Mouse (Mus musculus) heart, embryonic 16.5 days (tissue): ENCODE data around the gene Map3k14. TPM values are rescaled to one million over a fixed set of nuclear protein-coding genes. Genes with fewer than 3 reads are reported as not detected.

ENCODE experiments used
- ATAC-seq: fragments of 200-750 bp; cut with Nextera tagmentation; replicated peaks from 2 replicates; pipeline ENCODE4 v1.8.0; 2017; ENCODE audit warnings: moderate number of reproducible peaks; ENCODE audit not compliant: insufficient read depth, low FRiP score; ENCODE audit errors: extremely low read depth
- H3K27ac ChIP-seq: fragments of 300-500 bp; sonication (generic); 2 replicates; pipeline ENCODE4 v1.5.1; 2014; ENCODE audit warnings: mild to moderate bottlenecking, low read length, control low read depth, moderate library complexity
- H3K27me3 ChIP-seq: fragments of 300-500 bp; sonication (generic); 2 replicates; pipeline ENCODE4 v1.6.1; 2014; ENCODE audit warnings: low read length, mixed read lengths; ENCODE audit not compliant: control insufficient read depth, insufficient read depth
- H3K36me3 ChIP-seq: fragments of 300-500 bp; sonication (generic); 2 replicates; pipeline ENCODE4 v1.6.1; 2014; ENCODE audit not compliant: control insufficient read depth, insufficient read depth
- H3K4me1 ChIP-seq: fragments of 300-500 bp; sonication (generic); 2 replicates; pipeline ENCODE4 v1.6.1; 2014; ENCODE audit warnings: low read length, mixed read lengths; ENCODE audit not compliant: control insufficient read depth, insufficient read depth
- H3K4me2 ChIP-seq: fragments of 300-500 bp; sonication (generic); 2 replicates; pipeline ENCODE4 v1.6.1; 2014; ENCODE audit warnings: low read depth, mild to moderate bottlenecking, control low read depth, low read length
- H3K4me3 ChIP-seq: fragments of 300-500 bp; sonication (generic); 2 replicates; pipeline ENCODE4 v1.5.1; 2014; ENCODE audit warnings: mild to moderate bottlenecking, control low read depth, low read length
- H3K9ac ChIP-seq: fragments of 300-500 bp; sonication (generic); 2 replicates; pipeline ENCODE4 v1.6.1; 2014; ENCODE audit warnings: low read length, control low read depth
- H3K9me3 ChIP-seq: fragments of 300-500 bp; sonication (generic); replicated peaks from 2 replicates; pipeline ENCODE4 v1.6.1; 2016; ENCODE audit warnings: low read length; ENCODE audit not compliant: control insufficient read depth
- WGBS: fragments of 180-500 bp; shearing (Covaris S2); extraction: QIAGEN DNeasy Blood & Tissue Kit; methylation state at CpG from one replicate; pipeline ENCODE4 v1.1.7; 2014; 5-methylcytosine and 5-hydroxymethylcytosine counted together
- polyA plus RNA-seq: library from polyadenylated mRNA; unstranded; fragments of >200 nt; fragmentation: Nextera tagmentation; extraction: Ambion mirVana; gene quantifications from 2 replicates; pipeline ENCODE4 v1.2.1, GENCODE M21; 2015

Gene Map3k14
- polyA plus RNA-seq, 1 experiment from 2014 or later = 4.8 TPM

- peak overlapping the region; percentile 45; the same call in 1 of the 2 replicates for H3K9ac ChIP-seq
- no peak overlapping the region for H3K4me3 ChIP-seq
- H3K27ac ChIP-seq = peak overlapping the region; percentile 59
- WGBS = 51% methylated on average over 8 of the region's 8 CpGs
- H3K27me3 ChIP-seq = peaks cover 12% of the 10 kb centered on the region
- H3K9me3 ChIP-seq = no peaks in the 10 kb centered on the region
- H3K36me3 ChIP-seq = no peaks in the 10 kb centered on the region
- ATAC-seq = peak; percentile 32
- H3K4me2 ChIP-seq = 0 out of 2 replicates have a peak overlapping the region, but pooled peaks have one; percentile 1
- H3K4me1 ChIP-seq = peaks cover 37% of the 10 kb centered on the region
Measured at GRCm38 (mm10) chr11:103174891-103175391, 92.3 kb downstream of the Map3k14 start.

GRCm38 (mm10) chr11:103174411-103174832, 92.8 kb downstream of the Map3k14 start:
- peak overlapping the region; percentile 5; the same call in 1 of the 2 replicates for H3K4me2 ChIP-seq
- no peak overlapping the region for H3K4me3 ChIP-seq
- ATAC-seq = no peak
- peaks cover 15% of the 10 kb centered on the region for H3K27me3 ChIP-seq
- peaks cover 37% of the 10 kb centered on the region for H3K4me1 ChIP-seq
- H3K9me3 ChIP-seq = no peaks in the 10 kb centered on the region
- 0 out of 2 replicates have a peak overlapping the region, but pooled peaks have one; percentile 45 for H3K9ac ChIP-seq
- peak overlapping the region; percentile 59 for H3K27ac ChIP-seq
- 72% methylated on average over 5 of the region's 5 CpGs for WGBS
- no peaks in the 10 kb centered on the region for H3K36me3 ChIP-seq

GRCm38 (mm10) chr11:103173771-103174344, 93.4 kb downstream of the Map3k14 start:
- no peaks in the 10 kb centered on the region for H3K36me3 ChIP-seq
- no peaks in the 10 kb centered on the region for H3K9me3 ChIP-seq
- H3K4me3 ChIP-seq = no peak overlapping the region
- peak overlapping the region; percentile 59 for H3K27ac ChIP-seq
- H3K27me3 ChIP-seq = peaks cover 18% of the 10 kb centered on the region
- ATAC-seq = no peak
- H3K4me1 ChIP-seq = peaks cover 37% of the 10 kb centered on the region
- WGBS = 85% methylated on average over 11 of the region's 11 CpGs
- peak overlapping the region; percentile 97 for H3K4me2 ChIP-seq
- H3K9ac ChIP-seq = no peak overlapping the region

- peak overlapping the region; percentile 97; the same call in 1 of the 2 replicates for H3K4me2 ChIP-seq
- peaks cover 37% of the 10 kb centered on the region for H3K4me1 ChIP-seq
- WGBS = 84% methylated on average over 7 of the region's 7 CpGs
Measured at GRCm38 (mm10) chr11:103173041-103173770, 94.1 kb downstream of the Map3k14 start.

GRCm38 (mm10) chr11:103172392-103173040, 94.8 kb downstream of the Map3k14 start:
- Histone ChIP-seq H3K9me3 (no peaks in the 10 kb centered on the region), H3K9ac (peak overlapping the region; percentile 83; the same call in 1 of the 2 replicates), H3K27me3 (peaks cover 18% of the 10 kb centered on the region), H3K4me1 (peaks cover 32% of the 10 kb centered on the region), H3K27ac (0 out of 2 replicates have a peak overlapping the region, but pooled peaks have one; percentile 0), H3K36me3 (no peaks in the 10 kb centered on the region), H3K4me2 (peak overlapping the region; percentile 97), H3K4me3 (peak overlapping the region; percentile 69; the same call in 1 of the 2 replicates)
- ATAC-seq = no peak
- 48% methylated on average over 6 of the region's 6 CpGs for whole genome bisulfite sequencing

More at GRCm38 (mm10) chr11:103173041-103173770, 94.1 kb downstream of the Map3k14 start:
- H3K27me3 ChIP-seq = peaks cover 18% of the 10 kb centered on the region
- ATAC-seq = no peak
- H3K27ac ChIP-seq = no peak overlapping the region; the same call in 1 of the 2 replicates
- no peaks in the 10 kb centered on the region for H3K36me3 ChIP-seq
- no peaks in the 10 kb centered on the region for H3K9me3 ChIP-seq
- H3K9ac ChIP-seq = no peak overlapping the region
- H3K4me3 ChIP-seq = peak overlapping the region; percentile 4; the same call in 1 of the 2 replicates

- peak overlapping the region; percentile 97 for H3K4me2 ChIP-seq
- peaks cover 18% of the 10 kb centered on the region for H3K27me3 ChIP-seq
- H3K4me1 ChIP-seq = peaks cover 26% of the 10 kb centered on the region
- H3K27ac ChIP-seq = 0 out of 2 replicates have a peak overlapping the region, but pooled peaks have one; percentile 0
- no peaks in the 10 kb centered on the region for H3K9me3 ChIP-seq
- 49% methylated on average over 9 of the region's 9 CpGs for WGBS
- no peaks in the 10 kb centered on the region for H3K36me3 ChIP-seq
- peak overlapping the region; percentile 69 for H3K4me3 ChIP-seq
- no peak for ATAC-seq
- H3K9ac ChIP-seq = peak overlapping the region; percentile 83
Measured at GRCm38 (mm10) chr11:103171703-103172391, 95.4 kb downstream of the Map3k14 start.

GRCm38 (mm10) chr11:103171286-103171620, 96.0 kb downstream of the Map3k14 start:
- peaks cover 21% of the 10 kb centered on the region for H3K4me1 ChIP-seq
- WGBS = 2% methylated on average over 23 of the region's 23 CpGs
- peak overlapping the region; percentile 97 for H3K4me2 ChIP-seq
- H3K36me3 ChIP-seq = no peaks in the 10 kb centered on the region
- peaks cover 18% of the 10 kb centered on the region for H3K27me3 ChIP-seq
- H3K4me3 ChIP-seq = peak overlapping the region; percentile 69
- ATAC-seq = 0 out of 2 replicates have a peak, but pooled peaks have one; percentile 1
- peak overlapping the region; percentile 50 for H3K27ac ChIP-seq
- peak overlapping the region; percentile 83 for H3K9ac ChIP-seq
- H3K9me3 ChIP-seq = no peaks in the 10 kb centered on the region

- Histone ChIP-seq H3K27ac (peak within 1 kb of the TSS; percentile 50), H3K36me3 (no peaks in the 10 kb centered on the region), H3K4me2 (peak within 1 kb of the TSS; percentile 97), H3K4me3 (peak within 1 kb of the TSS; percentile 69), H3K4me1 (peaks cover 18% of the 10 kb centered on the region), H3K9ac (peak within 1 kb of the TSS; percentile 83), H3K27me3 (peaks cover 18% of the 10 kb centered on the region), H3K9me3 (no peaks in the 10 kb centered on the region)
- 2% methylated on average over 65 of the region's 84 CpGs for WGBS
- ATAC-seq = peak; percentile 50
Measured at GRCm38 (mm10) chr11:103170494-103171285, 96.6 kb downstream of the Map3k14 start, which contains the start of gene Fmnl1. TSS of gene Fmnl1 (plus strand) at chr11:103171107.
